Mouse (Mus musculus) G1E (cell line): ENCODE data around the gene Itgb2l. TPM values are rescaled to one million over a fixed set of nuclear protein-coding genes. Genes with fewer than 3 reads are reported as not detected.

Source experiments
- ATAC-seq: 2 replicates; pipeline ENCODE4 v1.8.0; 2016; ENCODE audit warnings: mild to moderate bottlenecking; ENCODE audit not compliant: insufficient number of reproducible peaks, poor library complexity, low FRiP score, severe bottlenecking; ENCODE audit errors: extremely low read depth
- DNase-seq: peaks from one replicate; pipeline ENCODE4 v3.0.0; 2012; ENCODE audit warnings: low spot score
- H3K27me3 ChIP-seq: 2 replicates; pipeline ENCODE4 v1.6.1; 2012; ENCODE audit warnings: mild to moderate bottlenecking, low read length, inconsistent platforms; ENCODE audit not compliant: insufficient read depth
- H3K36me3 ChIP-seq: replicated peaks from 2 replicates; pipeline ENCODE3; 2012; ENCODE audit warnings: mild to moderate bottlenecking, inconsistent platforms
- H3K4me1 ChIP-seq: 2 replicates; pipeline ENCODE4 v1.6.1; 2012; ENCODE audit warnings: low read depth, low read length, inconsistent platforms, mixed read lengths; ENCODE audit not compliant: insufficient read depth
- H3K4me3 ChIP-seq: 2 replicates; pipeline ENCODE4 v1.5.1; 2012; ENCODE audit warnings: low read depth, mild to moderate bottlenecking, inconsistent platforms, low read length, moderate library complexity, mixed read lengths
- H3K9me3 ChIP-seq: replicated peaks from 2 replicates; pipeline ENCODE4 v1.6.1; 2012; ENCODE audit warnings: inconsistent platforms
- CTCF ChIP-seq: IDR thresholded peaks from 2 replicates; pipeline ENCODE4 v1.5.1; 2012; ENCODE audit warnings: low read depth, low read length, inconsistent platforms, mixed read lengths
- GATA1 ChIP-seq: IDR thresholded peaks from 2 replicates; pipeline ENCODE4 v1.6.1; 2012; ENCODE audit warnings: borderline replicate concordance, low read length, inconsistent platforms, mixed read lengths
- GATA2 ChIP-seq: IDR thresholded peaks from 2 replicates; pipeline ENCODE4 v1.6.1; 2012; ENCODE audit warnings: low read depth, low read length, inconsistent platforms, borderline replicate concordance
- POLR2AphosphoS5 ChIP-seq: IDR thresholded peaks from 2 replicates; pipeline ENCODE4 v1.6.1; 2012; ENCODE audit warnings: low read depth, low read length, inconsistent platforms; ENCODE audit not compliant: insufficient replicate concordance
- TAL1 ChIP-seq: conservative IDR thresholded peaks from 2 replicates; pipeline ENCODE4 v1.6.1; 2012; ENCODE audit warnings: low read depth, low read length, inconsistent platforms, mixed read lengths
- polyA plus RNA-seq: library from polyadenylated mRNA; stranded (reverse); fragments of >175 nt; gene quantifications from 2 replicates; pipeline ENCODE4 v1.2.3, GENCODE M21; 2012
- total RNA-seq, 2 experiments: library from RNA; stranded (forward) in 1 of 2; stranded (reverse) in 1 of 2; fragments of 200-1000 nt in 1 of 2; fragments of >200 nt in 1 of 2; fragmentation: Nextera tagmentation in 1 of 2; gene quantifications; 2 replicates each; pipeline ENCODE4 v1.2.3; 2014 to 2017

Itgb2l gene
- total and polyA plus RNA-seq, 3 experiments = 0.16 TPM; not detected in 2

- Histone ChIP-seq H3K4me3 (no peak overlapping the region), H3K9me3 (no peaks in the 10 kb centered on the region; the same call in 1 of the 2 replicates), H3K36me3 (no peaks in the 10 kb centered on the region), H3K4me1 (no peaks in the 10 kb centered on the region), H3K27me3 (no peaks in the 10 kb centered on the region)
- no peak for TF ChIP-seq TAL1
- no peak for TF ChIP-seq GATA2
- no peak for TF ChIP-seq GATA1
- TF ChIP-seq CTCF = no peak
- TF ChIP-seq POLR2AphosphoS5 = no peak
- ATAC-seq (no peak), DNase-seq (no peak)
Observed at GRCm38 (mm10) chr16:96402294-96402693, 41.1 kb downstream of the Itgb2l start.

- Histone ChIP-seq H3K4me1 (no peaks in the 10 kb centered on the region), H3K27me3 (no peaks in the 10 kb centered on the region), H3K4me3 (no peak overlapping the region), H3K9me3 (peaks cover 2% of the 10 kb centered on the region; the same call in 1 of the 2 replicates), H3K36me3 (no peaks in the 10 kb centered on the region)
- ATAC-seq (no peak), DNase-seq (no peak)
- TF ChIP-seq CTCF = no peak
- TF ChIP-seq POLR2AphosphoS5 = no peak
- no peak for TF ChIP-seq TAL1
Observed at GRCm38 (mm10) chr16:96400046-96400445, 43.4 kb downstream of the Itgb2l start.

- Histone ChIP-seq H3K4me1 (no peaks in the 10 kb centered on the region), H3K27me3 (no peaks in the 10 kb centered on the region), H3K9me3 (peaks cover 2% of the 10 kb centered on the region; the same call in 1 of the 2 replicates), H3K4me3 (no peak overlapping the region), H3K36me3 (no peaks in the 10 kb centered on the region)
- no peak for TF ChIP-seq POLR2AphosphoS5
- no peak for TF ChIP-seq TAL1
- no peak for TF ChIP-seq GATA2
- TF ChIP-seq GATA1 = no peak
- TF ChIP-seq CTCF = no peak
- no peak for ATAC-seq
- no peak for DNase-seq
Observed at GRCm38 (mm10) chr16:96398806-96399205, 44.6 kb downstream of the Itgb2l start.

- no peak for DNase-seq
- Histone ChIP-seq H3K4me3 (no peak overlapping the region), H3K27me3 (no peaks in the 10 kb centered on the region), H3K4me1 (no peaks in the 10 kb centered on the region), H3K9me3 (peaks cover 17% of the 10 kb centered on the region), H3K36me3 (no peaks in the 10 kb centered on the region)
- no peak for TF ChIP-seq GATA2
- no peak for TF ChIP-seq CTCF
- no peak for TF ChIP-seq GATA1
- no peak for ATAC-seq
Observed at GRCm38 (mm10) chr16:96396013-96396650, 47.3 kb downstream of the Itgb2l start.

- no peak for ATAC-seq
- TF ChIP-seq GATA1 = no peak
- TF ChIP-seq TAL1 = no peak
- TF ChIP-seq POLR2AphosphoS5 = no peak
- TF ChIP-seq CTCF = no peak
- TF ChIP-seq GATA2 = no peak
- H3K4me1 ChIP-seq = no peaks in the 10 kb centered on the region
- no peaks in the 10 kb centered on the region for H3K27me3 ChIP-seq
- peaks cover 17% of the 10 kb centered on the region for H3K9me3 ChIP-seq
- no peaks in the 10 kb centered on the region for H3K36me3 ChIP-seq
- DNase-seq = no peak
- H3K4me3 ChIP-seq = no peak overlapping the region
Observed at GRCm38 (mm10) chr16:96395516-96395915, 47.9 kb downstream of the Itgb2l start.

- no peaks in the 10 kb centered on the region for H3K4me1 ChIP-seq
- DNase-seq = no peak
- H3K9me3 ChIP-seq = peaks cover 17% of the 10 kb centered on the region
- TF ChIP-seq GATA1 (no peak), POLR2AphosphoS5 (no peak), TAL1 (no peak), GATA2 (no peak), CTCF (no peak)
- H3K36me3 ChIP-seq = no peaks in the 10 kb centered on the region
- no peaks in the 10 kb centered on the region for H3K27me3 ChIP-seq
- no peak for ATAC-seq
- no peak overlapping the region for H3K4me3 ChIP-seq
Observed at GRCm38 (mm10) chr16:96391070-96391469, 52.3 kb downstream of the Itgb2l start.
